Mouse (Mus musculus): ENCODE data around the gene Pctp. TPM values are rescaled to one million over a fixed set of nuclear protein-coding genes. Genes with fewer than 3 reads are reported as not detected.

Pctp gene
- polyA plus RNA-seq, 1 experiment from 2014 or later = 0.78 TPM

- H3K4me1 ChIP-seq (ENCODE audit: control insufficient read depth, insufficient read depth, low read depth, low read length) = no peaks in the 10 kb centered on the region
- WGBS = 88% methylated on average over 8 of the region's 8 CpGs
Measured at GRCm38 (mm10) chr11:89986516-89986915, 16.2 kb downstream of the Pctp start.

GRCm38 (mm10) chr11:89985200-89986187 lies 17.2 kb downstream of the Pctp start:
- Histone ChIP-seq H3K9ac (ENCODE audit: low read depth, low read length) (no peak overlapping the region), H3K4me2 (ENCODE audit: low read length) (no peak overlapping the region), H3K27ac (ENCODE audit: low read depth, low read length) (no peak overlapping the region), H3K27me3 (replicated peaks; ENCODE audit: control insufficient read depth, insufficient read depth, low read length) (no peaks in the 10 kb centered on the region), H3K4me3 (ENCODE audit: low read length) (no peak overlapping the region), H3K4me1 (ENCODE audit: control insufficient read depth, insufficient read depth, low read depth, low read length) (no peaks in the 10 kb centered on the region), H3K36me3 (ENCODE audit: control insufficient read depth, insufficient read depth, low read length) (no peaks in the 10 kb centered on the region), H3K9me3 (ENCODE audit: control insufficient read depth, low read length) (no peaks in the 10 kb centered on the region)
- 36% methylated on average over 10 of the region's 10 CpGs for WGBS
- no peak for ATAC-seq

More at GRCm38 (mm10) chr11:89986516-89986915, 16.2 kb downstream of the Pctp start:
- H3K27ac ChIP-seq (ENCODE audit: low read depth, low read length) = no peak overlapping the region
- no peak overlapping the region for H3K9ac ChIP-seq (ENCODE audit: low read depth, low read length)
- no peaks in the 10 kb centered on the region for H3K36me3 ChIP-seq (ENCODE audit: control insufficient read depth, insufficient read depth, low read length)
- H3K4me3 ChIP-seq (ENCODE audit: low read length) = no peak overlapping the region
- H3K4me2 ChIP-seq (ENCODE audit: low read length) = no peak overlapping the region
- no peaks in the 10 kb centered on the region for H3K27me3 ChIP-seq (replicated peaks; ENCODE audit: control insufficient read depth, insufficient read depth, low read length)
- no peaks in the 10 kb centered on the region for H3K9me3 ChIP-seq (ENCODE audit: control insufficient read depth, low read length)
- no peak for ATAC-seq

GRCm38 (mm10) chr11:89984436-89984835 lies 18.3 kb downstream of the Pctp start:
- Histone ChIP-seq H3K4me1 (ENCODE audit: control insufficient read depth, insufficient read depth, low read depth, low read length) (no peaks in the 10 kb centered on the region), H3K27me3 (replicated peaks; ENCODE audit: control insufficient read depth, insufficient read depth, low read length) (no peaks in the 10 kb centered on the region), H3K4me2 (ENCODE audit: low read length) (no peak overlapping the region), H3K27ac (ENCODE audit: low read depth, low read length) (no peak overlapping the region), H3K4me3 (ENCODE audit: low read length) (no peak overlapping the region), H3K9me3 (ENCODE audit: control insufficient read depth, low read length) (no peaks in the 10 kb centered on the region), H3K36me3 (ENCODE audit: control insufficient read depth, insufficient read depth, low read length) (no peaks in the 10 kb centered on the region), H3K9ac (ENCODE audit: low read depth, low read length) (no peak overlapping the region)
- no peak for ATAC-seq
- 92% methylated on average over 5 of the region's 5 CpGs for WGBS

DNA sequence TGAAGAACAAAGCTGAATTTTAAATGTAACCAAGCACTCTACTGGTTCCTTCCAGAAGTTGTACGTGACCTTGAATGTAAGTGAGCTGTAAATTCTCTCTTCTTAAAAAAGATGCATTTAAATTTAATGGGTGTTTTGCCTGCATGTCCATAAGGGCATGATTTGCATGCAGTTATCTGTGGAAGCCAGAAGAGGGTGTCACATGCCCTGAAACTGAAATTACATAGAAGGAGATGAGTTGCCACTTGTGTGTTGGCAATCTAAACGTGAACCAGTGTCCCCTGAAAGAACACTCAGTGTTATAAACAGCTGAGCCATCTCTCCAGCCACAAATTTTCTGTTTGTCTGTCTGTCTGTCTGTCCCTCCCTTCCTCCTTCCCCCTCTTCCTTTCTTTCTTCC lies 19.8 kb downstream of the Pctp start:
- no peaks in the 10 kb centered on the region for H3K36me3 ChIP-seq (ENCODE audit: control insufficient read depth, insufficient read depth, low read length)
- H3K9ac ChIP-seq (ENCODE audit: low read depth, low read length) = no peak overlapping the region
- no peak overlapping the region for H3K4me3 ChIP-seq (ENCODE audit: low read length)
- no peak for ATAC-seq
- no peaks in the 10 kb centered on the region for H3K27me3 ChIP-seq (replicated peaks; ENCODE audit: control insufficient read depth, insufficient read depth, low read length)
- WGBS = 75% methylated on average over 2 of the region's 2 CpGs
- H3K9me3 ChIP-seq (ENCODE audit: control insufficient read depth, low read length) = no peaks in the 10 kb centered on the region
- peaks cover 10% of the 10 kb centered on the region for H3K4me1 ChIP-seq (ENCODE audit: control insufficient read depth, insufficient read depth, low read depth, low read length)
- no peak overlapping the region for H3K4me2 ChIP-seq (ENCODE audit: low read length)
- H3K27ac ChIP-seq (ENCODE audit: low read depth, low read length) = no peak overlapping the region

GRCm38 (mm10) chr11:89980106-89980505 lies 22.6 kb downstream of the Pctp start:
- Histone ChIP-seq H3K36me3 (ENCODE audit: control insufficient read depth, insufficient read depth, low read length) (no peaks in the 10 kb centered on the region), H3K9ac (ENCODE audit: low read depth, low read length) (no peak overlapping the region), H3K4me1 (ENCODE audit: control insufficient read depth, insufficient read depth, low read depth, low read length) (peaks cover 11% of the 10 kb centered on the region), H3K27ac (ENCODE audit: low read depth, low read length) (no peak overlapping the region), H3K27me3 (replicated peaks; ENCODE audit: control insufficient read depth, insufficient read depth, low read length) (no peaks in the 10 kb centered on the region), H3K9me3 (ENCODE audit: control insufficient read depth, low read length) (no peaks in the 10 kb centered on the region), H3K4me2 (ENCODE audit: low read length) (no peak overlapping the region), H3K4me3 (ENCODE audit: low read length) (no peak overlapping the region)
- no peak for ATAC-seq
- 98% methylated on average over 2 of the region's 2 CpGs for WGBS

DNA sequence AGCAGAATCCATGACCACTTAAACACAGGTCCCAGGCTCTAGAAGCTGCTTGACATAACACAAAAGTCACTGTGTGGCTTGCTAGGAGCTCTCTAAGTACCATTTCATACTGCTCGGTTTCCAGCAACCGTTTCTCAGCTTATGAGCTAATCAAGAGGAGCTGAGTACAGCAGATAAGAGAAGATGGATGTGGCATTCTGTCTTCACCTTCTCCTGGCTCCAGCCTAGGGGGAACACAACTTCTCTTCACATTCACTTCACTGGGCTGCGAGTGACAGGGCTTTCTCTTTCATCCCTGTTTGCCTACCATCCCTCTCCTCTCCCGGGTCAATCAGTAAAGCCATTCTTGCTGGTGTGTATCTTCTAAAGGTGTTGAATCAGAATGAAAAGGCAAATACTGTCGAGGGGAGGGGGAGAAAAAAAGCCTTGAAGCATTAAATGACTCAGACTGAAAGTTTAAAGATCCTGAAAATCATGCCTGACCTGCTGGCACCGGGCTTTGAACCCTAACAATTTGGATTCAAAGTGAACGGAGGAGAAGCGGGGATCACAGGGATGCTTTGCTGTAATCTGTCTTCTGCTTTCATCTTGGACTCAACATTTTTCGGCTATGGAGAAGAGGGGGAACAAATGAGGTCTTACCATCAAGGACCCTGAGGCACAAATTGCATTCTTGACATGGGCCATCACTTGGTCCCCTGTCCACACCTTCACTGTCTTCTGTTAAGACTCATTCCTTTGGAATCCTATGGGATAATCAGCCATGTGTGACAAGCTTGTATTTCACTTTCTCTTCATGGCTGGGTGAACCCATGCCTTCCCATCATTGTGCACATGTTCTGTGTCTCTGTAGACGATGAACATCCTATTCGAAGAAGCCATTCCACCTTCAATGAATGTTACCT lies 23.5 kb downstream of the Pctp start:
- Histone ChIP-seq H3K4me2 (ENCODE audit: low read length) (no peak overlapping the region), H3K4me1 (ENCODE audit: control insufficient read depth, insufficient read depth, low read depth, low read length) (peaks cover 11% of the 10 kb centered on the region), H3K4me3 (ENCODE audit: low read length) (no peak overlapping the region), H3K27me3 (replicated peaks; ENCODE audit: control insufficient read depth, insufficient read depth, low read length) (no peaks in the 10 kb centered on the region), H3K36me3 (ENCODE audit: control insufficient read depth, insufficient read depth, low read length) (no peaks in the 10 kb centered on the region), H3K9ac (ENCODE audit: low read depth, low read length) (no peak overlapping the region), H3K27ac (ENCODE audit: low read depth, low read length) (no peak overlapping the region), H3K9me3 (ENCODE audit: control insufficient read depth, low read length) (no peaks in the 10 kb centered on the region)
- no peak for ATAC-seq
- WGBS = 69% methylated on average over 11 of the region's 11 CpGs

DNA sequence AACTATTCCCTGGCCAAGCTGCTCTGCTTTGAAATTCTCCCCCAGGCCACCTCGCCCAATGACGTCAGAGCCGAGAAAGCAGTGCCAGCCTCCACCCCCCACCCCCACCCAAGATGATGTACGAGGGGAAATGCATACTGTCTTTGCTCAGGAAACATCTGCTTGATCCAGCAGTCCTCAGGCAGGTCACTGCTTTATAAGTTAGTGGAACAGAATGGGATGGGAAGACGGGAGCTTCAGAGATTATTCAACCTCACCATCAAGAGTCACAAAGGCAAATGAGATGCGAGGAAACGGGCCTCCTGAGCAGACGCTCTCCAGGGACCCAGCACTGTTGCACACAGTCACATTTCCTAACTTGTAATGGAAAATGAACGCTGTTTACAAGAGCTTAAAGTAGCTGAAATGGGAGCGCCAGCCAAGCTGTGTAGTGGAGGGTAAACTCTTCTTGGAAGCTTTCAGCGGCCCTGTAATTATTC lies 24.3 kb downstream of the Pctp start:
- H3K9me3 ChIP-seq (ENCODE audit: control insufficient read depth, low read length) = no peaks in the 10 kb centered on the region
- no peaks in the 10 kb centered on the region for H3K27me3 ChIP-seq (replicated peaks; ENCODE audit: control insufficient read depth, insufficient read depth, low read length)
- H3K4me1 ChIP-seq (ENCODE audit: control insufficient read depth, insufficient read depth, low read depth, low read length) = peaks cover 11% of the 10 kb centered on the region
- peak overlapping the region; percentile 21; the same call in 1 of the 2 replicates for H3K4me2 ChIP-seq (ENCODE audit: low read length)
- 20% methylated on average over 11 of the region's 11 CpGs for WGBS
- H3K4me3 ChIP-seq (ENCODE audit: low read length) = no peak overlapping the region
- ATAC-seq = peak; percentile 67
- H3K36me3 ChIP-seq (ENCODE audit: control insufficient read depth, insufficient read depth, low read length) = no peaks in the 10 kb centered on the region
- no peak overlapping the region for H3K9ac ChIP-seq (ENCODE audit: low read depth, low read length)
- no peak overlapping the region for H3K27ac ChIP-seq (ENCODE audit: low read depth, low read length)

GRCm38 (mm10) chr11:89977746-89978352 lies 24.8 kb downstream of the Pctp start:
- no peaks in the 10 kb centered on the region for H3K36me3 ChIP-seq (ENCODE audit: control insufficient read depth, insufficient read depth, low read length)
- WGBS = 62% methylated on average over 7 of the region's 7 CpGs
- no peaks in the 10 kb centered on the region for H3K27me3 ChIP-seq (replicated peaks; ENCODE audit: control insufficient read depth, insufficient read depth, low read length)
- no peak overlapping the region for H3K27ac ChIP-seq (ENCODE audit: low read depth, low read length)
- H3K9ac ChIP-seq (ENCODE audit: low read depth, low read length) = no peak overlapping the region
- H3K4me3 ChIP-seq (ENCODE audit: low read length) = no peak overlapping the region
- no peaks in the 10 kb centered on the region for H3K9me3 ChIP-seq (ENCODE audit: control insufficient read depth, low read length)
- peak; percentile 17; the same call in 1 of the 2 replicates for ATAC-seq
- no peak overlapping the region for H3K4me2 ChIP-seq (ENCODE audit: low read length)
- H3K4me1 ChIP-seq (ENCODE audit: control insufficient read depth, insufficient read depth, low read depth, low read length) = peaks cover 11% of the 10 kb centered on the region
